Mouse (Mus musculus) liver, embryonic 14.5 days (tissue): ENCODE measurements around the gene Znrf1.

Experiments
- CTCF ChIP-seq: IDR thresholded peaks from 2 replicates; pipeline ENCODE4 v1.5.1; 2016; ENCODE audit warnings: antibody characterized with exemption, low read depth, control low read depth
- EP300 ChIP-seq: IDR thresholded peaks from 2 replicates; pipeline ENCODE4 v1.6.1; 2016; ENCODE audit warnings: antibody characterized with exemption, low read depth

- TF ChIP-seq CTCF = no peak
- TF ChIP-seq EP300 = no peak
Measured at GRCm38 (mm10) chr8:111533503-111533902, 2.4 kb upstream of the Znrf1 start.
